Mouse (Mus musculus): Measurements from ENCODE around the gene Amigo3.

Amigo3 gene

DNA sequence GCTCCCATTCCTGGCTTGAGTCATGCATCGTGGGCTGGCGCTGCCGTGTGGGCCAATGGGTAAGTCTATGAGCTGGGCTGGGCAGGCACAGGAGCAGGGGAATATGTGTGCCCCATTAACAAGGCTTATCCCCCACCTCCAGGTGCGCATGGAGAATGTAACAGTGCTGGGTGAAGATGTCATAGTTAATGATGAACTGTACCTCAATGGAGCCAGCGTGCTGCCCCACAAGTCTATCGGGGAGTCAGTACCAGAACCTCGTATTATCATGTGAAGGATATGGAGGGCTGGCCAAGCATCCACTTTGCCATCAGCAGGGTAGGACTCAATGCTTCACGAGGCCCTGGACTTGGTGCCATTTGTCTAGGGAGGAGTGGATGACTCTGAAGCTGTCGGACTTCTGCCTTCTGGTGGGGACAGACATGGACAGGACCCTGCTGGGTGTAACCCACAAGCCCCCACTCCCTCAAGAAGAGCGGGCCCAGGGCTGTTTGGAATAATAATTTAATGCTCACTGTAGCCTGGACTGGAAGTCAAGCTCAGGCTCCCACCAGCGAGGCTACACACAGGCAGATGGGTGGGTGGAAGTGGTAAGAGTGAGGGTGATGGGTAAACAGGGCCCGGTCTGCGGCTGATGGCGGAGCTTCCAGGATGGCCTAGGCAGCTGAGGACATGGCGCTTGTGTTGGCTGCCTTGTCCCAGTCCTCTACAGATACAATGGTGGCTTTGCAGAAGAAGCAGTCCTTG, 1.6 kb upstream of the Amigo3 start:
- no peak for DNase-seq (ENCODE audit: extremely low read depth, insufficient read length, low spot score)

DNA sequence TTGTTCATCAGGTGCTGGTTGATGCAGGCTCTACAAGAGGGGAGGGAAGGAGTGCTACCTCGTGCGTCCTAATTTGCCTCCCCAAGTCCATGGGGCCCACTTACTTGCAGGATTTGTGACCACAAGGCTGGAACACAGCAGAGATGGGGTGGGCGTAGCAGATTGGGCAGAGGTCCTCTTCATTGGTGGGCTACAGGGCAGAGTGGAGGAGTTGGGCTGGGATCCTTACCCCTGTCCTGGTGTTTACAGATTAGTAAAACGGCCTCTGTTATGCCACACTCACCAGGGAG, 1.1 kb upstream of the Amigo3 start:
- no peak for DNase-seq (ENCODE audit: extremely low read depth, insufficient read length, low spot score)

DNA sequence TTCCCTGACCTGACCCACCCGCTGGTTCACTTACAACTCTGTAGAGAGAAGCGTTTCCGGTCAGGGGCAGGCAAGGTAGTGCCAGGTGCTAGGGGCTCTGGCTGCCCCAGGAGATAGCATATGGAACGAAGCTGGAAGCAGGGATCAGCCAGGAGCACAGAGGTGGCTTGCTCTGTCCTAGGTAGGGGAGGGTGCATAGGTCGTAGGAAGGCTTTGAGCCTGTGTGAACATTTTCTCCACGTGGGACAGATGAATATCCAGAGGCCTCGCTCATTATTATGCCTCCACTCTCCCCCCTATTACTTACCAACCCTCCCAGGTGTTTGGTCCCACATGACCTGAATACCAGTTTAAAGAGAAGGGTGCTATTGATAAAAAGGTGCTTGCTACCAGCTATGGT, 548 bp upstream of the Amigo3 start:
- no peak for DNase-seq (ENCODE audit: extremely low read depth, insufficient read length, low spot score)

DNA sequence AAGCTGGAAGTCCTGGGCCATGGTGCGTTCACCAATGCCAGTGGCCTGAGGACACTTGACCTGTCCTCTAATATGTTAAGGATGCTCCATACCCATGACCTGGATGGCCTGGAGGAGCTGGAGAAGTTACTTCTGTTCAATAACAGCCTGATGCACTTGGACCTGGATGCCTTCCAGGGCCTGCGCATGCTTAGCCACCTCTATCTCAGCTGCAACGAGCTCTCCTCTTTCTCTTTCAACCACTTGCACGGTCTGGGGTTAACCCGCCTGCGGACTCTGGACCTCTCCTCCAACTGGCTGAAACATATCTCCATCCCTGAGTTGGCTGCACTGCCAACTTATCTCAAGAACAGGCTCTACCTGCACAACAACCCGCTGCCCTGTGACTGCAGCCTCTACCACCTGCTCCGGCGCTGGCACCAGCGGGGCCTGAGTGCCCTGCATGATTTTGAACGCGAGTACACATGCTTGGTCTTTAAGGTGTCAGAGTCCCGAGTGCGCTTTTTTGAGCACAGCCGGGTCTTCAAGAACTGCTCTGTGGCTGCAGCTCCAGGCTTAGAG, 786 bp downstream of the Amigo3 start:
- DNase-seq (ENCODE audit: extremely low read depth, insufficient read length, low spot score) = no peak

DNA sequence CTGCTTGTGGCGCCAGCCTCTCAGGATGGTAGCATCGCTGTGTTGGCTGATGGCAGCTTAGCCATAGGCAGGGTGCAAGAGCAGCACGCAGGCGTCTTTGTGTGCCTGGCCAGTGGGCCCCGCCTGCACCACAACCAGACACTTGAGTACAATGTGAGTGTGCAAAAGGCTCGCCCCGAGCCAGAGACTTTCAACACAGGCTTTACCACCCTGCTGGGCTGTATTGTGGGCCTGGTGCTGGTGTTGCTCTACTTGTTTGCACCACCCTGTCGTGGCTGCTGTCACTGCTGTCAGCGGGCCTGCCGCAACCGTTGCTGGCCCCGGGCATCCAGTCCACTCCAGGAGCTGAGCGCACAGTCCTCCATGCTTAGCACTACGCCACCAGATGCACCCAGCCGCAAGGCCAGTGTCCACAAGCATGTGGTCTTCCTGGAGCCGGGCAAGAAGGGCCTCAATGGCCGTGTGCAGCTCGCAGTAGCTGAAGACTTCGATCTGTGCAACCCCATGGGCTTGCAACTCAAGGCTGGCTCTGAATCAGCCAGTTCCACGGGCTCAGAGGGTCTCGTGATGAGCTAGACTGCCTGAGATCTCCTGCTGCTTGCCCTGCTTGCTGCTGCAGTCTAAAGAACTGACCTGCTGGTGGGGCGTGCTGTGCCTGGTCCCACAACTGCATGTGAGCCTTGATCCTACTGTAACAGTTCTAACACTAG, 1.5 kb downstream of the Amigo3 start:
- no peak for DNase-seq (ENCODE audit: extremely low read depth, insufficient read length, low spot score)

DNA sequence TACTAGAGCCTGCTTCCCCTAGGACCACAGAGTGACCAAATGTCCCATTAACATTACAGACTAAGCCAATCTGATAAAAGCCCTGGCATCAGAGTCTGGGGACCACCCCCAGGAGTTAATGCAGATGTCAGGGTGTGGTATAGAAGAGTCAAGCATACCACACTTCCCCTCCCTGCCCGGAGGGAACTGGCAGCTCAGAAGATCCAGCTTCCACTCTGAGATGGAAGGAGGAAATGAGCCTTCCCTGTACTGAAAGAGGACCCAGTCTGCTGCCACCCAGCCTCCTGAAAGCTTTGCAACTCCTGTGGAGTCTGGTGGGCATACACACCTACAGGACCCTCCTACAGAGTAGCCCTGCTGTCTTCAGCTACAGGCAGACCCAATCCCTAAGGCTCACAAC, 2.1 kb downstream of the Amigo3 start:
- DNase-seq (ENCODE audit: extremely low read depth, insufficient read length, low spot score) = no peak

DNA sequence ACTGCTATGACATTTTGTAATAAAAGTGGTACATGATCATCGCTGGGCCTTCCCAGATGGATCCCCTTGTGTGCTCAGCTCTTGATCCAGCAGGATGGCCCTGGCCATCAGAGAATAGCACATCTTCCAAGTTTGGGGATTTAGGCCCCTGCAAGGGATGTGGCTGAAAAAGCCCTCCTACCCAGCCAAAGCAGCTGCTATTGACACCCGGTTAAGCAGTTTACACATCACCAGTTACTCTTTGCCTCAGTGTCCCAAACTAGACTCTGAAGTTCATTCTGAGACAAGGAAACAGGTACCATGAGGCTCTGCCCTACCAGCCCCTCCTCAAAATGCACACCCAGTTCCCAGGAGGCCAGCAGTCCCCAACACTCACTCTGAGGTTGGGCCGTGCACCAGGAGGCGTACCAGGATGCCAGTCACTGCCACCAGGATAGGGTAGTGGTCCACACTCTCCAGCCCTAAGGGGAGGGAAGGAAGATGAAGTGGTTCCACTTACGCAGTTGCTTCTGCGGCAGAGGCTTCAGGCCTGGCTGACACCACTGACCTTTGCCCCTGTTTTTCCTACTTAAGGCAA, 2.8 kb downstream of the Amigo3 start:
- no peak for DNase-seq (ENCODE audit: extremely low read depth, insufficient read length, low spot score)

DNA sequence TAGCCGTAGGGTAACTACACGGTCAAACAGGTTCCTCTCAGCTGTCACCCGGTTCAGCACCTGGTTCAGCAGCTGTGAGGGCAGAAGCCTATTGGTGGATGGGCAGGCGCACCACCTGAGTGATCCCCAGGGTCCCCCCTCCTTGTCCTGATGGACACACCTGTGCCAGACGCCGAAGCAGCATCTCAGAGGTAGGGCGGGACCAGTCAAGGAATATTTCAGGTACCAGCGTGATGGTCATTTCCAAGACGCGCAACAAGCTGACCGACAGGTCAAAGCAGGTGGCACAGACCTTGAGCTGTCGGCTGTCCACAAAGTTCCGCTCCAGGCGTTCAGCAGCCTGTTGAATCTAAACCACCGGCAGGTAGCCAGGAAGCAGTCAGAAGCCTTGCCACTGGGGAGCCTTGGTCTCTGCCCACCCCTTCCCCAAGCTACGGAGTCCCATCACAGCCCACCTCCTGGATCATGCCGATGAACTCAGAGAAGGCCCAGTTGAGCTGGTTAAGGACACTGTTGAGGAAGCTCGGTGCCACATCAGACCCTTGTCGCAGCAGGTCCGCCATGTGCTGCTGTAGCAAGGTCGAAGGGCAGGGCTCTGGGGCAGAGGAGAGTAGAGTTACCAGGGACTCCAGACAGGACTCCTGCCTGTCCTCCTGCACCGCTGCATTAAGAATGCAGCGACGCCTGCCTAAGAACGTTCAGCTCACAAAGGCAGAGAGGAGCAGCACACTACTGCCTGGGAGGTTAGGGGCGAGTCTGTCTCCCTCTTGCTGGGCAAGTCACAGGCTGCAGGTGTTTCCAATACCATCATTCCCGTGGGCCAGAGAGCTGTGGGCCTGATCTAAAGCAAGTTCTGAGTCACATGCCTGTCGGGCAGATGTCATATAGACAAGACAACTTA, 3.7 kb downstream of the Amigo3 start:
- DNase-seq (ENCODE audit: extremely low read depth, insufficient read length, low spot score) = no peak

DNA sequence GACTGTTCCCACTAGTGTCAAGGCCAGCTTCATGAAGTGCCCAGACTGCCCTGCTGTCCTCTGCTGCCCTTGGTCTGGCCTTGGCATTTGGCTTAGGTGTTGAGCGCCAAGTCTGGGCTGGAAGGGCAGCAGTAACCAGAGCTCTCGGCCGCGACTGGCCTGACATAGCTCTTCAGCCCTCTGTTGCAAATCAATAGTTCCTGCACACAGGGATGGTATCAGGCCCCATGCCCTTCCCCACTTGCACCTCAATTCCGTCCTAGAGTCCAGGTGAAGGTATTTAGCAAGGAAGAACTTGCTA, 4.3 kb downstream of the Amigo3 start:
- DNase-seq (ENCODE audit: extremely low read depth, insufficient read length, low spot score) = no peak

DNA sequence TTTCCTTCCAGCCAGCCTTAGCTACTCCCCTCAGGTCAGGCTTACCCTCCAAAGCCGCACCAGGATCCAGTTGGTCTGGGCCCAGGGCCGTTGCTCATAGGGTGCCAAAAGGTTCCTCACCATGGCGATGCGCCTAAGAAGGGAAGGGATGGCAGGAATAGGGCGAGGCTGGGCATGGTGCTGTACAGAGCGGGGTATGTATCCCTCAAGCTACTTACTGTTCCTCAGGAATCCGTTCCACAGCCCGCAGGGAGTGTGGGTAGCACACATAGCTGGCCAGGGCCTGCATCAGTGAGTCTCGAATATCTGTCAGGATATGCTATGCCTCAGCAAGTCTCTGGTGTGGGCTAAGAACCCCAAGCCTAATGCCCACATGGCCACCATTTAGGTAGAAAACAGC, 5.3 kb downstream of the Amigo3 start:
- DNase-seq (ENCODE audit: extremely low read depth, insufficient read length, low spot score) = no peak

DNA sequence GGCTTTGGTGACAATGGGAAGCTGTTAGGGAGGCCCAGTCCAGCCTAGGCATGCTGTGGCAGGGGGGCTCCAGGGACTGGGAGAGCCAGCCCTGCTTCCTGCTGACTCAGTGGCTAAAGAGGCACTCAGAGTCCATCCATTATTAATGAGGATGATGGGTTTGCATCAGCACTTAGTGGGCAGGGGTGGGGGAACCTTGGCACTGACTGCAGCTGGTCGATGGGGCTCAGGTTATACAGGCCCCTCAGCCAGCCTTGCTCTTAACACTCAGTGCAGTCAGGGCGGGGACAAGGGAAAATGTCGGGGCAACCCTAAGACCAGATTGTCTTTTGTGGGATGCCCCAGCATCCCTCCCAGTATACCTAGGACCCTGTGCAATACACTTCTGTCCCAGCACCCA, 9.2 kb downstream of the Amigo3 start:
- no peak for DNase-seq (ENCODE audit: extremely low read depth, insufficient read length, low spot score)

DNA sequence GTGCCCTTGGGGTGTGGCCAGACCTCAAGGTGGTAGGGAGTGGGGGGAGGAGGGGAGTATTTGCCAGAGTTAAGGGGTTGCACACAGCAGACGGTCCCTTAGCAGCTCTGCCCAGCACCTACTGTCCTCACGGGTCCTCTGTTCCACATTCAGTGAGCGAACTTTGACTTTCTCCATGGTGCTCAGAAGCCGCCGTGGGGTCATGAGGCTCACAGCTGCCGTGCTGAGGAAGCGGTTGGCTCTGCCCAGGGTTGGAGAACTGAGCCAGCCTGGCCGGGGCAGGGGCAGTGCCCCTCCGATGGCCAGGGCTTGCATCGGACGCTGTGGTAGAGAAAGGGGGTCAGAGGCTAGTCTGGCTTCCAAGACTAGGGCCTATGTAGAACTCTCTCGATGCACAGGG, 10.4 kb downstream of the Amigo3 start:
- DNase-seq (ENCODE audit: extremely low read depth, insufficient read length, low spot score) = no peak

DNA sequence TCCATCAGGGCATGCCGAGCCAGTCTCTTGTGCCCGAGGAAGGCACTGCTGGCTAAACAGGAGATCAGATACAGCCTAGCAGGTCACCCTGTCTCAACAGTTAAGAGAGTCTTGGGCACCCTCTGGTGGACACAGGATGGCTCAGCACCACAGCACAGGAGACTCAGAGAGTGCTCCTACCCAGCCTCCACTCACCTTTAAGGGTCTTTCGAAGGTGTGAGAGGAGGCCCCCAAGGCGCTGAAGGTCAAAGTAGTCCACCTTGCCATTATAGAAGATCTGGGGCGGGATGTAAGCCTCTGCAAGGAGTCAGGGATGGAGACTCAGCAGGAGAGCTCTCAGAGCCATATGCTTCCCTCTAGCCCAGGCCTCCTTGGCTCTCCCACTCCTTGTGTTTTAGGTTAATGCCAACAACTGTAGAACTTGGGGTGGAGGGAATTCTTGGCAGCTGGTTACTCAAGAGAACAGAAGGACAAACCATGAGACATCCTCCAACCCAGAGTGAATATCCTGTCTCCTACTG, 12.6 kb downstream of the Amigo3 start:
- no peak for DNase-seq (ENCODE audit: extremely low read depth, insufficient read length, low spot score)

DNA sequence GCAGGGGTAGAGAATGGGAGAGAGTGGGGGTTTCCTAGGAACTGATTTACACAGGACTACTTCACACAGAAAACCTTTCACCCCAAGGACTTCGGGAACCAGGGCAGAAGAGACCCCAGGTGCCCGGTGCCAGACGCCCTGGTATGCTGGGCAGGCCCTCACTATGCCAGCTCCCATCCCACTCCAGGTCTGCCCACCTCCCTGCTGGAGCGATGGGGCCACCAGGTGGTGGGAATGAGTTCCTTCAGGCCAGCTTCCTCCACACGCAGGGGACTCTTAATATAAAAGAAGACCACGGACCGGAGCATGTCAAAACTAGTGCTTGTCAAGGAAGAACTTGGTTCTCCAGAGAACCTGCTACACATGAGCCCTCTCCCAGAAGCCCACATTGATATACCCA, 14.2 kb downstream of the Amigo3 start:
- no peak for DNase-seq (ENCODE audit: extremely low read depth, insufficient read length, low spot score)

DNA sequence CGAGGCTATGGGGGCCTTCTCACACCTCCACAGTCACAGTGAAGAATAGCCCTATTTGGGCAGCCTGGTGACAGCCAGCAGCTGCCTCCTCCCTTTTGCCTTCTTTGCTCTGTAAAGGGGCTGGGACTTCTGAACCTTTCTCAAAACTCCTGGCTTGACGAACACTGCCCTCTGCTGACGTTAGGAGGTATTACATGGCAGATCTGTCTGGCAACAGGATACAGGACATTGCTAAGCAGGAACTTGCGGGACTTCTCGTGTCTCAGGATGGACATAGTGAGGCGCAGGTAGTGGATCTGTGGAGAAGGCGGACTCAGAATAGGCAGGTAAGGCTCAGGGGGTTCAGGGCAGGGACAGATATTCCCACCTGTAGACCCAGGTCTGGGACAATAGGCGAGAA, 14.9 kb downstream of the Amigo3 start:
- peak; percentile 49 for DNase-seq (ENCODE audit: extremely low read depth, insufficient read length, low spot score)

DNA sequence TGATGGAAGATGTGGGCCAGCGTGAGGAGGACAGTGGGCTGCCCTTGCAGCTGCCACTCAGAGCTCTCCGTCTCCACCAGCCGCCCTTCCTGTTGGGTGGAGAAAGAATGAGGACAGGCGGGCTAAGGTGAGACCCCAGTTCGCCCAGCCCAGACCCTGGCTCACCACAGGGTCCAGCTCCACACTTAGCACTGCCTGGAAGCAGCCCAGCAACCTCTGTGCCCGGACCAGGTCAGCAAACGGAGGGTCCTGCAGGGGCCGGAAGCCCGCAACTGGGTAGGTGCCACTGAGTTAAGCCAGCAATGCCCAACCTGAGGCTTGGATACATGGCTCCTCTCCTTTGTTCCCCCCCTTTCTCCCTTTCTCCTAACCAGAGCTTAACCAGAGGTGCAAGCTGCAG, 16.0 kb downstream of the Amigo3 start:
- DNase-seq (ENCODE audit: extremely low read depth, insufficient read length, low spot score) = no peak

DNA sequence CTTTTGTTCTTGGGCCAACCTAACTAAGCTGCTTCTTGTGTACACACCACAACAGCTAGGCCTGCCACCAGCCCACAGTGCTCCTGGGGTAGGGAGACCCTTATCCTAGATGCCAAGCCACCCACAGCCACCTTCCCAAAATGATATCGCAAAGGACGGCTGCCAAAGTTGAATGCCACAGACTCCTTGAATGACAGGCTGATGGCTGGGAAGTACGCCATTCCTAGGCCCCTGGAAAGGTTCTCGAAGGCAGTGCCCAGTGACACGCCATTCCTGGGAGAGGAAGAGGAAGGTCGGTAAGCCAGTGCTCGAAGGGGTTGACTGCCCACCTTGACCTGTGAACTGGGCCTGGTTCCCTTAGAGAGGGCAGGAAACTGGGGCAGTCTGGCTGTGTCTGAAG, 16.6 kb downstream of the Amigo3 start:
- no peak for DNase-seq (ENCODE audit: extremely low read depth, insufficient read length, low spot score)

DNA sequence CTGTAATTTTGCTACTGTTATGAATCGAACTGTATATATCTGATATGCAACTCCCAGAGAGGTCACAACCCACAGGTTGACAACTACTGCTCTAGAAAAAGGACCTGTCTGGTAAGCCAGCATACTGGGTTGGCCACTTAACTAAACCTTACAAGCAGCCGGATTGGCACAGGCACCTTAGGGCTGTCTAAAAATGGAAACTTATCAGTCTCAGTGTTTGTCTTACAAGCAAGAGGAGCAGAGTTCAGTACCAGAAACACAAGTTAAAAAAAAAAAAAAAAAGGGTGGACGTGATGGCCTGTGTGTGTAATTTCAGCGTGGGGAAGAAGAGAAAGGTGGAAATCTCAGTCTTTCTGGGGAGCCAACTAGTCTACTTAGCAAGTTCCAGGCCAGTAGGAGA, 18.8 kb downstream of the Amigo3 start:
- no peak for DNase-seq (ENCODE audit: extremely low read depth, insufficient read length, low spot score)

DNA sequence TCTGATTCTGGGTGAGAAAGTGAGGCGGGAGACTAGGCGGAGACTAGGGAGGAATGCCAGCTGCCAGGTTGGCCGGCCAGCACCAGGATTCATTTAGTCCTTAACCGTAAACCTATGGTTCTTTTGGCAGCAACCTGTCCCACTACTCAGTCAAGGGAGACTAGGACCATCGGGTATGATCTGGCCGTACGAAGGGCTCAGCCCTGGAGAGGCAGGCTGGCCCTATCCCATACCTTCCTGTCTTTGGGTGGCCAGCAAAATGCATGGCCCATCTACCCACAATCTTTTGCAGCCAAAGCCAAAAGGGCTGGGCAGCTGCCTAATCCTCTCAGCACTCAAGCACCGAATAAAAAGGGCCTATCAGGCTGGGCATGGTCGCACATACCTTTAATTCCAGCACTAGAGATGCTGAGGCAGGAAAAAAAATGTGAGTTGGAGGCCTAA, 19.5 kb downstream of the Amigo3 start:
- no peak for DNase-seq (ENCODE audit: extremely low read depth, insufficient read length, low spot score)

DNA sequence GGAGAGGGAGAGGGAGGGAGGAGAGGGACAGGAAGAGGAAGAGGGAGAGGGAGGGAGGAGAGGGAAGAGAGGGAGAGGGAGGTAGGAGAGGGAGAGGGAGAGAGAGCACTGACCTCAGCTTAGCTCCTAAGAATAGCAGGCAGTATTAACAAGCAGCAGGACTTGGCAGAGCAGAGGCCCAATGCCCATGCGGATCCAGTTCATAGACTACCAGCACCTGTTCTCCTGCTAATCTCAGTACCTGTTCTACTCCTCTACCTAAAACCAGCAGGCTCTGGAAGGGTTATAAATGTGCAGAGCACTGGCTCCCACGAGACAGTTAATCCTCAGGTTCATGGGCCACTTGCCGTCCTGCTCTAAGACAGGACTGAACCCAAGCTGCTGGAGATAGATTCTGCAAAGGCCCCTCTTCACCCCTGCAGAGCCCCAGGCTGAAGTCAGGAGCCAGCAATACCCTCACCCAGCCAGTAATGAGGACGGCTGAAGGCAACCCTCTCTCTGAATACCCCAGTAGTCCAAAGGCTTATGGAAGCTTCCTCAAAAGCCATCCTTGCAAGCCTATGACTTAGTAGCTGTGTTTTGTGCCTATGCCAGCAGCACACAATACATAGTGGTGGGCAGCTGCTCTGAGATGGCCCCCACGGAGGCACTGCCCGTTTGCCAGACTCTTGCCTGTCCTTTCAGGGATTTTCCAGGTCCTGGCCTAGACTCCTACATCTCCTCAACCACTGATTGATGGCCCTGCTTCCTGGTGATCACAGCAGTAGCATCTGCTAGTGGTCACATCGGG, 20.4 kb downstream of the Amigo3 start:
- no peak for DNase-seq (ENCODE audit: extremely low read depth, insufficient read length, low spot score)
